Mouse (Mus musculus) cerebellum, postnatal 36 days (tissue): ENCODE measurements at regions not wholly inside any gene's neighbourhood (a gene's known extent, or its start where the extent isn't known, plus 50 kb on each side); places are given as distances from the start of the nearest gene placed in this dataset.

Source experiments
- DNase-seq, 2 experiments: peaks; one replicate each; pipeline ENCODE4 v3.0.0; 2021 to 2022; ENCODE audit warnings: mixed read lengths in 2 of 2

DNA sequence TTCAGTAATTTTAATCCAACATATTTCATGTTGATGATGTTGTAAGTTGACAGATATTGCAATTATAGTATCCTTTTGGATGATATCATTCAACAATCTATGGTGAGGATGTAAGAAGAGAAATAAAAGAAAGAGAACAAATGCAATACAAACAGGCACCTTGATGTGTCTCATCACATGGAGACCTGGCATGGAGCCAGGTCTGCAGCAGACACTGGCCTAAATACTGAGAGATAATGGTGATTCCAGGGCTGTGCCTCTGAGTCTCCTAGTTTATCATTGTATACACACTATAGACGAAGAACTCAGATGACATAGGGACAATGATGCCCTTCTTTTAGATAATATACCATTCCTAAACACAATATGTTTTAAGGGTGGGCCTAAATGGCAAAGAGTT, 1068.5 kb upstream of the Klhl29 start:
- DNase-seq = no peak

DNA sequence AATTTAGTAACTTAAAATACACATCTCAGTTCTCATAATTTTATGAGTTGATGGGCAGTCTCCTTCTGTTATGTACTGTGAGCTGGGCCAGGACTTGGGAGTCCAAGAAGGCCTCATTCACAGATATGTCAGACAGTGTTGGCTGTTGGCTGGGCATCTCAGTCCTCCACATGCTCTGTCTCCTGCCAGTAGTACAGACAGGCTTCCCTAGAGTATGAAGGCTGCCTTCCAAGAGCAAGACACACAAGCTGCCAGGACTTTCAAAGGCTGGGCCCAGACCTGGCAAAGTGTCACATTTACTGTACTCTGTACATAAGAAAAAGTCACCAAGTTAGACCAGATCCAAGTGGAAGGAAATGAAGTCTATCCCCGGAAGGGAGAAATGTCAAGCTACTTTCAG, 1042.3 kb upstream of the Klhl29 start:
- peak; percentile 15 for DNase-seq

DNA sequence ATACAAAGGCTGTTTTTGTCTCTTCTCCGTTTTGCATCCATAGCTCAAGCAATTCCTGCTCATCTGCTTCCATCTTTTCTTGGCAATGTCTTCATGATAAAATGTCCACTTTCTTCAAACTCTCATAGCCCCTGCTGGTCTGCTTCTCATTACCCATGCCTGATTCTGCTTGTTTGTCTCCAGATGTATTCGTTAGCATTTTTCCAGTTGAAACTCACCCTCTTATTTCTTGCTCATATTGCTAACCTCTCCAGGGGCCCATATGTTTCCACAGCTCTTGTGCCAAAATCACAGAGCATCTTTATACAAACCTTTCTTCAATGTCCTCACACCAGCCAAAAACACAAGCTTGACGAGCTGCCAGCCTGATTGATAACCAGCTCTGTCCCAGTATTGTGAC, 1025.1 kb upstream of the Klhl29 start:
- DNase-seq = no peak

DNA sequence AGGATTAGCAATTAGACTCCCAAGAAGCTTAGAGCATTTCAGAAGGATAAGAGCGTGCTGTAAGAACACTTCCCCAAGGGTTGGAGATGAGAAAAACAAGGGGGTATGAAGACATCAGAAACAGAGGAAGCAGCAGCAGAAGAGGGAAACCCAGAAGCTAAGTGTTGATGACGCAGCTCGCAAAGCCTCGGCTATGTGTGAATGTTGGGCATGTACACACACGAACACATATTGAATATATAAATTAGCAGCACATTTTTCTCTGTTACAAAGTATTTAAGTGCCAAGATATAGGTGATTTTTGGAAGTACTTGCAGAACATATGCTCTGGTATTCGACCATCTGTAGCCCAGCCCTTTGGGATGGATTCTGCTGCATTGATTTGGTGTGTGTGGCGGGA, 1006.4 kb upstream of the Klhl29 start:
- no peak for DNase-seq

DNA sequence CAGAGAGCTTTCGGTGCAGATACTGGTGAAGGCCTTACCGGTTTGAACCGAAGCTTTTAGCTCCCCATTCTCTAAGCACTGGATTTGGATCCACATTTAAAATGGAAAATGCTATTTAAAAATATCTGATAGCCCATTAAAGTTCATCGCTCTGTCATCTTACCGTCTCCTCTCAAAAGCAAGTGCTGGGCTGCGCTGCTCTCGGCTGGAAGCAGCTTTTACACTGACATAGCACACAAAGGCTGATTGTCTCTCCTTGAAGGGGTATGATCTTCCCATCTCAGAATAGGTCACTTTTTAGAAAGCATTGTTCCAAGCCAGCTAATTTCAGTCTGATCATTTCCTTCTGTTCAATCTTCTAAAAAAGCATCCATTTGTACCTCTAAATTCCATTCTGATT, 992.1 kb upstream of the Klhl29 start:
- no peak for DNase-seq
